Mouse (Mus musculus) Muller cell, postnatal 12 days (primary cell): Measurements from ENCODE around the gene Pilrb2.
"Not testable (repeated sequence)": the region's sequence is repeated elsewhere in the genome, so short reads cannot be mapped to it uniquely, and the experiment has no call there.

Experiments used
- DNase-seq: peaks from one replicate; pipeline ENCODE4 v3.0.0-alpha.2; 2015; ENCODE audit errors: inconsistent ontology term

Pilrb2 gene

DNA sequence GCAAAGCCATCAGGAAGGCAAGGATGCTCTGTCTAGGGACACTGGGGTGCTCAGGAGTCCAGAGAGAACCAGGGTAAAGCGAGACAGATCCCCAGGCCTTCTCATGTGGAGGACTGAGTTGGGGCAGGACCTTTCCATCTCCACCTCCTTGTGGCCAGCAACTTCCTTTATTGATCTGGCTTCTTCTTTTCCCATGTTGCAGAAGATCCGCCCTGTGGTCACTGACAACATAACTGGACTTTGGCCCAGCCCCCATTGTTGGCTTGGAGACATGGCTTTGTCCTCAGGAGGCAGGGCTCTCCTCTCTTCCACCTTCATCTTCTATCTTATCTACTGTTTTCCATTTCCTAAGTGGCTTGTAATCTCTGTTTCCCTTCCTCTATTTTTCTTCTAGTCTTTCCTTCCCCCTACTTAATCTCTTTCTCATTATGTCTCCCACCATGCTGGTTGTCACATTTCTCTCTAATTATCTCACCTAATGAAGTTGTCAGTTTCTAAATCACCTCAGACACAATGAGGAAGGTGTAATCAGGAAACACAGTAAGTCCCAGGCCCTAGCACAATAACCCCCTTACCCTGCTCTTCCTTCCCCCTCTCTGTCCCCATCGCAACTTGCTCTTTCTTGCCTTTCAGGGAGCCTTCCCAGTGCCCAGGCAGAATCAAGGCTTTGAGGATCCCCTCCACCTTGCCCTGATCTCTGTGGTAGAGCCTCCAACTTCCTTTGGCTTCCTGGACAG lies at the start of gene Pilrb2:
TSS of gene Pilrb2 (minus strand) at position 172 of the 737 bp plus-strand sequence.
- DNase-seq, result not testable (repeated sequence)

- no peak for DNase-seq
Observed at GRCm38 (mm10) chr5:137915550-137915949, 43.9 kb upstream of the Pilrb2 start.

- no peak for DNase-seq
Observed at GRCm38 (mm10) chr5:137914508-137914907, 42.9 kb upstream of the Pilrb2 start.

GRCm38 (mm10) chr5:137909564-137910262 lies 38.1 kb upstream of the Pilrb2 start:
- DNase-seq, result no peak

DNA sequence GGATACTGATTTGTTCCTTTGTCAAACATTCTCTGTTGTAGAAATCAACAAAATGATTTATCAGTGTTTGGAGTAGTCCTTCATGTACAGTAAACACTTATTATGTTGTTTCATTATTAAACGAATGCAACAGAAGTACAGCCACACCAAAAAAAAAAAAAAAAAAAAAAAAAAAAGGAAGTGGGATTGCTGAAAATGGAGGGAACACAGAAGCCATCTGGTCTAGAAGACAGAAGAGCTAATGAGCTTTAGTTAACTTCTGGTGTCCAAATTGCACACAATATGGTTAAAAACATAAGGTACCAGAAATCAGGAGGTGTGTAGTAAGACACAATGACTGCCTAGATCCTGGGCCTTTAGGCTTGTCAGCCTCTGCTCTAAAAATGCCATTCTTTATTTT lies 26.2 kb upstream of the Pilrb2 start:
- DNase-seq, result no peak

- DNase-seq, result no peak
Observed at GRCm38 (mm10) chr5:137892954-137893353, 21.3 kb upstream of the Pilrb2 start.

DNA sequence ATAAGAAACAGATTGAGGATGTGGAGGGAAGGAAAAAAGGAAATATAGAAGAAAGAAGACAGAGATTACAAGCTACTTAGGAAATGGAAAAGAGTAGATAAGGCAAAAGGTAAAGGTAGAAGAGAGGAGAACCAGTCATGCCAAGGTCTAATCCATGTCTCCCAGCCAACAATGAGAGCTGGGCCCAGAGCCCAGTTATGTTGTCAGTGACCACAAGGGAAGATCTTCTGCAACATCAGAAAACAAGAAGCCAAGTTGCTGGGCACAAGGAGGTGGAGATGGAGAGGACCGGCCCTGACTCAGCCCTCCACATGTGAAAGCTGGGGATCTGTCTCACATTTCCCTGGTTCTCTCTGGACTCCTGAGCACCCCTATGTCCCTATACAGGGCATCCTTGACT lies 16.1 kb upstream of the Pilrb2 start:
- no peak for DNase-seq

DNA sequence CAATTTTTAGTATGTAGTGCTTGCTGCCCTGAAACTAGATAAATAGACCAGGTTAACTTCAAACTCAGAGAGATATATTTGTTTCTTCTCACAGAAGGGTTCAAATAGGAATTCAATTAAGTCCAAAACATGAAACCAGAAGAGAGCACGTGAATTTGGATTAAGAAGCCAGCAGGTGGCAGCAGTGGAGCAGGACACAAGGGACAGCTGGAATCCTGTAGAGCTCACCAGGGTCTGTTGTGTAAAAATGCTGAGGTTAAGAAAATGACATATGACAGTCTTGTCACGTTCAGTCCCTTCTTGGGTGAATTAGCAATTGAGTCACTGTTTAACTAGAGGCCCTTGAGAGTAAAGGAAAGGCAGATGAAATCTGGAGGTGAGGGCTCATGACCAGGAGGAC lies 14.3 kb upstream of the Pilrb2 start:
- DNase-seq, result peak; percentile 33

DNA sequence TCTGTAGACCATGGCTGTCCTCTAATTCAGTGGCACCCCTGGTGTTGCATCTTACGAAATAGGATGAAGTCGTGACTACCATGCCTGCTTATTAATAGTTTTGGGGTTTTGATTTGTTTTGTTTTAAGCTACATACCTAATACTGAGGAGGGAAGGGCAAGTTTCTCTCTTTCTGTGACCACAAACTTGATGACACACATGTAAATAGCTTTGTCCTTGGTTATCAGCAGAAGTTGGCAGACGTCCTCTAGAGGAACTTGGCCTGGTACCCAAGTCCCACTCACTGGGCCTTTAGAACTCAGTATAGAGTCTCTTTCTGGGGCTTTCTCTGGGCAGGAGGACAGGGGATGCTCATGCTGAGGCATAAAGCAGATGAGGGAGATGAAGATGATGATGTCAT lies 11.7 kb upstream of the Pilrb2 start:
- peak; percentile 23 for DNase-seq

DNA sequence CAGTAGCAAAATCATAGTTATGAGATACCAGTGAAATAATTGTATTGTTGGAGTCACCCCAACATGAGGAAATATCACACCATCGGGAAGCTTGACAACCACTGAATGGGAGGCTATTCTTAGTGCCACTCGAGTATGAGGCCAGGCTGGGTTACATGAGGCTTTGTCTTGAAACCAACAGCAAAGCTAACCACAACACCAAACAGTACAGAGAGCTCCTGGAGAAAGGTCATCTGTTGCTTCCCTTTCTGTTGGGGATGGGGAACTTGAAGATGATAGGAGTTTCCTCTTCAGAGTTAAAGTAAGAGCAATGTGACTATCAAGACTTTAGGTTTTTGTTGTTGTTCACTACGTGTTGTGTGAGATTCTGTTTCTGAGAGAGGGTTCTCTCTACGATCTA lies 11.3 kb upstream of the Pilrb2 start:
- no peak for DNase-seq

- DNase-seq, result peak; percentile 12
Observed at GRCm38 (mm10) chr5:137877860-137878259, 6.2 kb upstream of the Pilrb2 start.

GRCm38 (mm10) chr5:137875054-137875453 lies 3.4 kb upstream of the Pilrb2 start:
- no peak for DNase-seq

- not testable (repeated sequence) for DNase-seq
Observed at GRCm38 (mm10) chr5:137872381-137872702, 727 bp upstream of the Pilrb2 start.

- DNase-seq, result not testable (repeated sequence)
Observed at GRCm38 (mm10) chr5:137868600-137868999, 3.0 kb downstream of the Pilrb2 start.

DNA sequence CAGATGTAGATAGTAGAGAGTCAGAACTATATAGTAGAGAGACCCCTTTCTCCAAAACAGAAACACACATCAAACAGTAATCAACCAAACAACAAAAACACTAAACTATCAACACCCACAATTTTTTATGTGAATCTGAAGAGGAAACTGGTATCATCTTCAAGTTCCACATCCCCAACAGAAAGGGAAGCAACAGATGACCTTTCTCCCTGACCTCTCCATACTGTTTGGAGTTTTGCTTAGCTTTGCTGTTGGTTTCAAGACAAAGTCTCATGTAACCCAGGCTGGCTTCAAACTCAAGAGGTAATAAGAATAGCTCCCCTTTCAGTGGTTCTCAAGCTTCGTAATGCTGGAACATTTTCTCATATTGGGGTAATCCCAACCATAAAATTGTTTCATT lies 7.6 kb downstream of the Pilrb2 start:
- DNase-seq, result not testable (repeated sequence)

GRCm38 (mm10) chr5:137857960-137858710 lies 13.5 kb downstream of the Pilrb2 start, which contains the start of gene Pilrb1:
Gene Pilrb1 (minus strand): TSS chr5:137858106.
- not testable (repeated sequence) for DNase-seq

GRCm38 (mm10) chr5:137856870-137857269 lies 14.7 kb downstream of the Pilrb2 start:
- not testable (repeated sequence) for DNase-seq

- not testable (repeated sequence) for DNase-seq
Observed at GRCm38 (mm10) chr5:137854907-137855306, 16.7 kb downstream of the Pilrb2 start.

DNA sequence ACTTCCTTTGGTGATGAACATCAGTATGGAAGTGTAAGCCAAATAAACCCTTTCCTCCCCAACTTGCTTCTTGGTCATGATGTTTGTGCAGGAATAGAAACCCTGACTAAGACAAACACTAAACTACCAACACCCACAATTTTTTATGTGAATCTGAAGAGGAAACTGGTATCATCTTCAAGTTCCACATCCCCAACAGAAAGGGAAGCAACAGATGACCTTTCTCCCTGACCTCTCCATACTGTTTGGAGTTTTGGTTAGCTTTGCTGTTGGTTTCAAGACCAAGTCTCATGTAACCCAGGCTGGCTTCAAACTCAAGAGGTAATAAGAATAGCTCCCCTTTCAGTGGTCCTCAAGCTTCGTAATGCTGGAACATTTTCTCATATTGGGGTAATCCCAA lies 21.3 kb downstream of the Pilrb2 start:
- not testable (repeated sequence) for DNase-seq

- DNase-seq, result not testable (repeated sequence)
Observed at GRCm38 (mm10) chr5:137837110-137837509, 34.5 kb downstream of the Pilrb2 start.

GRCm38 (mm10) chr5:137836611-137837010 lies 35.0 kb downstream of the Pilrb2 start:
- no peak for DNase-seq

DNA sequence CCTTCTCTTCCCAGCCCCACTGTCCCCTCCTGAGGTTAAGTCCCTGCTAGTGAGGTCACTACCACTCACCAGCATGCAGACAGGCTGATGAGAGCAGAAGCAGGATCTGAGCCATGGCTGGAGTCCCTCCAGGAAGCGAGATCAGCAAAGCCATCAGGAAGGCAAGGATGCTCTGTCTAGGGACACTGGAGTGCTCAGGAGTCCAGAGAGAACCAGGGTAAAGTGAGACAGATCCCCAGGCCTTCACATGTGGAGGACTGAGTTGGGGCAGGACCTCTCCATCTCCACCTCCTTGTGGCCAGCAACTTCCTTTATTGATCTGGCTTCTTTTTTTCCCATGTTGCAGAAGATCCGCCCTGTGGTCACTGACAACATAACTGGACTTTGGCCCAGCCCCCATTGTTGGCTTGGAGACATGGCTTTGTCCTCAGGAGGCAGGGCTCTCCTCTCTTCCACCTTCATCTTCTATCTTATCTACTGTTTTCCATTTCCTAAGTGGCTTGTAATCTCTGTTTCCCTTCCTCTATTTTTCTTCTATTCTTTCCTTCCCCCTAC lies 35.6 kb downstream of the Pilrb2 start, which contains the start of gene Pilra:
TSS of gene Pilra (minus strand) at position 316 of the 555 bp plus-strand sequence.
- DNase-seq, result not testable (repeated sequence)
